Mouse (Mus musculus): ENCODE data around the gene Ubtfl1. TPM values are rescaled to one million over a fixed set of nuclear protein-coding genes. Genes with fewer than 3 reads are reported as not detected.
"Not testable (repeated sequence)": the region's sequence is repeated elsewhere in the genome, so short reads cannot be mapped to it uniquely, and the experiment has no call there.

The Ubtfl1 gene
- not detected for total RNA-seq (2021)

DNA sequence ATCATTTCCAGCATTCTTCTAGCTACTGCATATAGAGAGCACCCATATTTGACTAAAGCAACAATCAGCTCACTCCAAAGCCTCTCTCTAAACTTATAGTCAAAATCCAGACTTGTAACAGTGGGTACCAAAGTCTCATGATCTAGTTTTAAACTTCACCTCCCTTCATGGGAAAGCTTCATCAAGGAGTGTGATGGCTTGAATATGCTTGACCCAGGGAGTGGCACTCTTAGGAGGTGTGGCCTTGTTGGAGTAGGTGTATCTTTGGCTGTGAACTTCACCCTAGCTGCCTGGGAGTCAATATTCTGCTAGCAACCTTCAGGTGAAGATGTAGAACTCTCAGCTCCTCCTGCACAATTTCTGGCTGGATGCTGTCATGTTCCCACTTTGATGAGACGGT, at the start of gene Ubtfl1:
TSS of gene Ubtfl1 (plus strand) at position 301 of the 400 bp plus-strand sequence.
- DNase-seq (ENCODE audit: extremely low spot score in 1 of 2, low spot score in 2 of 2) = no peak

DNA sequence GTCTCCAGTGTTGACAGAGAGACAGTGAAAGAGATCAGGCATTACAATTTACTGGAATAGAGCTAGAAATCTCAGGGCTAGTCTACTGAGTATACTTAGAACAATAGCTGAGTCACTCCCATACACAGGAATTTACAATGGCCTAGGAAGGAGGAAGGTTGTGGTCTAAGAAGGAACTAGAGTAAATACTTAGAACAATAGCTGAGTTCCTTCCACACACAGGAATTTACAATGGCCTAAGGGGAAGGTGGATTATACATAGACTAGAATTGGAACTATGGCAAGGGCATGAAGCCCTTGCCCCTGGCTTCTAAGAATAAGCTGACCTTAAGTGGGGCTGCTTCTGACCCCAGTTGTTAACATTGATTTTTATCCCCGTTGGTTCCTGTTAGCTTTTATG, 31.2 kb upstream of the Ubtfl1 start:
- intact Hi-C loops (cut with DNase I); DNase-seq (ENCODE audit: extremely low spot score in 1 of 2, low spot score in 2 of 2): not testable (repeated sequence)

More for the DNA sequence above, at the start of gene Ubtfl1:
- intact Hi-C loops (cut with DNase I) = no loop called here

DNA sequence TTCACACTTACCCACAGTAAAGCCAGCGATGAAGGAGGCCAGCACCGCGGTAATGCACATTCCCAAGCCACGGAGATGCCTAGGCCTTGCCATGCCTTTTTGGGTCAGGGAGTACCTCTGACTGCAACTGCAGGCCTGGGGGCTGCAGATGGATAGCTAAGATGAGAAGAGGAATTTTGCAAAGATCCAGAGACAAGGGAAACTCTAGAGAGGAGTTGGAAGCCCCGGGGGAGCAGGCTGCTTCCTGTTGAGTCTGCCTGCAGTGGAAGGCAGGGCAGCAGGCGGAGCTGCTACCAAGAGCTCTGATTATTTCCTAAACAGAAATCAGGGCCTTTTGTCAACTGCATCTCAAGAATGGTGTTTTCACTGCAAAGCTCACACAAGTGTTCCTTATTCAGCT, 18.4 kb upstream of the Ubtfl1 start:
- intact Hi-C loops (cut with DNase I) = no loop called here
- DNase-seq (ENCODE audit: extremely low spot score in 1 of 2, low spot score in 2 of 2) = peak in 1 of 2 experiments; percentile 48

DNA sequence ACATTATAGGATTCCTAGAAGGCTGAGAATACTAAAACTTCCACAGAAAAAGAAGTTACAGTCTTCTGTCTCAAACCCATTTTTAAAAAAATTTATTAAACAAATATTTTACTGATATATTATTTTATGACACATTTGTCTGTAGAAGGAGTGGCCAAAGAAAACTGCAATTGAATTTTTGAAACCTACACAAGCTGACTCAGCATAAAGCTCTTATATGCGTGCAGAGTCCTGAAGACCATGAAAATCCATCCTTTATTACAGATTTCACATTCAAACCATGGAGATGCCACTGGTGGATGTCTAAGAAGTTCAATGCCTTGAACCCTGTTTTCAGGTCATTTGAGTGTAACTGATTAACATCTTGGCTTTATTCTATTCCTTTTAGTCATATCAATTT, 4.6 kb upstream of the Ubtfl1 start:
- intact Hi-C loops (cut with DNase I) = no loop called here
- DNase-seq (ENCODE audit: extremely low spot score in 1 of 2, low spot score in 2 of 2) = no peak

DNA sequence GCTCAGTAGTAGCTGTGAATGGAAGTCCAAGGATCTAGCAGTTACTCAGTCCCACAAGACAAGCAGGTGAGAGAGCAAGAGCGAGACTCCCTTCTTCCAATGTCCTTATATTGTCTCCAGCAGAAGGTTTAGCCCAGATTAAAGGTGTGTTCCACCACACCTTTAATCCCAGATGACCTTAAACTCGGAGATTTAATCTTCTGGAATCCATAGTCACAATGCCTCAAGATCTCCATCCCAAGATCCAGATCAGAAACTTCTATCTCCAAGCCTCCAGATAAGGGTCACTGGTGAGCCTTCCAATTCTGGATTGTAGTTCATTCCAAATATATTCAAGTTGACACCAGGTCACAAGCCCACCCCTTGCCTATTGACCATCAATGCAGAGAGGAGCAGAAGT, 1.3 kb upstream of the Ubtfl1 start, which contains the start of gene Naalad2:
TSS of gene Naalad2 (minus strand) at position 101 of the 400 bp plus-strand sequence.
- DNase-seq (ENCODE audit: extremely low spot score in 1 of 2, low spot score in 2 of 2); intact Hi-C loops (cut with DNase I): not testable (repeated sequence)

DNA sequence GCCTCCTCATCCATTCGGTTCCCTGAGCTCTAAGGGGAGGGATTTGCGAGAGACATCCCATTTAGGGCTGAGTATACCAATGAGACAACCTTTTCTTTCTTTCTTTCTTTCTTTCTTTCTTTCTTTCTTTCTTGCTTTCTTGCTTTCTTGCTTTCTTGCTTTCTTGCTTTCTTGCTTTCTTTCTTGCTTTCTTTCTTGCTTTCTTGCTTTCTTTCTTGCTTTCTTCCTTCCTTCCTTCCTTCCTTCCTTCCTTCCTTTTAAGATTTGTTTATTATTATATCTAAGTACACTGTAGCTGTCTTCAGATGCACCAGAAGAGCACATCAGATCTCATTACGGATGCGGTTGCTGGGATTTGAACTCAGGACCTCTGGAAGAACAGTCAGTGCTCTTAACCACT, 8.2 kb downstream of the Ubtfl1 start:
- intact Hi-C loops (cut with DNase I); DNase-seq (ENCODE audit: extremely low spot score in 1 of 2, low spot score in 2 of 2): not testable (repeated sequence)

DNA sequence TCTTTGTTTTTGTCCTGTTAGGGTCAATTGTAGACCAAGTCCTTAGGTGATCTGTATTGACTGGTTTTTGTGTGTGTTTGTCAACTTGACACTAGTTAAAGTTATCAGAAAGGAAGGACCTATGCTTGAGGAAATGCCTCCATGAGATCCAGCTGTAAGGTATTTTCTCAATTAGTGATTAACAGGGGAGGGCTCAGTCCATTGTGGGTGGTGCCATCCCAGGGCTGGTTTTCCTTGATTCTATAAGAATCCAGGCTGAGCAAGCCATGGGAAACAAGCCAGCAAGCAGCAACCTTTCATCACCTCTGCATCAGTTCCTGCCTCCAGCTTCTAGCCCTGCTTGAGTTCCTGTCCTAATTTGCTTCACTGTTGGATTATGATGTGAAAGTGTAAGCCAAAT, 26.1 kb downstream of the Ubtfl1 start, which contains the start of gene Mbd3l2:
TSS of gene Mbd3l2 (plus strand) at position 301 of the 400 bp plus-strand sequence.
- DNase-seq (ENCODE audit: extremely low spot score in 1 of 2, low spot score in 2 of 2) = no peak

DNA sequence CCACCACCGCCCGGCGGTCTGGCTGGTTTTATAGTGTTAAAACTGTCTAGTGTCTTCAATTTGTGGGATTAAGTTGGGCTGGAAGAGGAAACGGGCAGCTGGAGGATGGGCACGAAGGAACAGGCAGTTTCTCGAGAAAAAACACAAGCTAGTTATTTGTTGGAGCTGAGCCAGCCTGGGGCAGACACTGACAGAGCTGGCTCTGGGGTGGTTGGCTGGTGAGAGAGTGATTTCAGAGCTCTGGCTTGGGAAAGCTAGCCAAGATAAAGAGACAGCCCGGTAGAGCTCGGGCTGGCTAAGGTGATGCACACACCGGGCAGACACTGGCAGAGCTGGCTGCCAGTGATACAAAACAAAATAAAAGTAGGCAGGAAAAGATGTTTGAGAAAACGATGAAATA, 27.5 kb downstream of the Ubtfl1 start:
- intact Hi-C loops (cut with DNase I) = no loop called here
- DNase-seq (ENCODE audit: extremely low spot score in 1 of 2, low spot score in 2 of 2) = peak in 1 of 2 experiments; percentile 29

More for the DNA sequence above, 26.1 kb downstream of the Ubtfl1 start, which contains the start of gene Mbd3l2:
- intact Hi-C loops (cut with DNase I) = no loop called here

DNA sequence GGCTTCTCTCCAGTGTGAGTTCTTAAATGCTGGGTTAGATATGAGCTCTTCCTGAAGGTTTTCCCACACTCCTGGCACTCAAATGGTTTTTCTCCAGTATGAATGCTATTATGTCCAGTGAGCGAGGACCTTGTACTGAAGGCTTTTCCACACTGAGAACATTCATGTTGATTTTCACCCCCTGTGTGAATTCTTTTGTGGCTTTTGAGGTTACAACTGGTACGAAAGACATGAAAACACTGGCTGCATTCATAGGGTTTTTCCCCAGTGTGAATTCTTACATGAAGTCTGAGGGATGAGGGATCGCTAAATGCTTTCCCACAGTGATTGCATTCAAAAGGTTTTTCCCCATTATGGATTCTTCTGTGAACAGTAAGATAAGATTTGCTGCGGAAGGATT, 52.3 kb downstream of the Ubtfl1 start:
- no peak for DNase-seq (ENCODE audit: extremely low spot score in 1 of 2, low spot score in 2 of 2)

More for the DNA sequence above, 52.3 kb downstream of the Ubtfl1 start:
- intact Hi-C loops (cut with DNase I) = no loop called here

Small RNAs within 50 kb of the gene (microRNA-seq; reads per million reads assigned to microRNA genes)
- not detected for gene Gm22854

Other genes with a start within 250 kb of the Ubtfl1 start
- gene Chordc1, start 112.3 kb upstream of the Ubtfl1 start, total RNA-seq (2021) = 10 to 100 TPM; 66.0 to 76.2 TPM
- 1 to 10 TPM; 1.4 to 1.5 TPM for gene Naalad2, start 1.4 kb upstream of the Ubtfl1 start, total RNA-seq (2021)
- gene Mbd3l2, start 26.2 kb downstream of the Ubtfl1 start, total RNA-seq (2021) = not detected
- gene Zfp558, start 73.8 kb downstream of the Ubtfl1 start, total RNA-seq (2021) = 1 to 10 TPM; 5.9 to 6.3 TPM
- not detected for gene Mbd3l1, start 73.9 kb downstream of the Ubtfl1 start, total RNA-seq (2021)

Data from left cerebral cortex, postnatal 10 days (tissue).